Mouse (Mus musculus) c-Kit-positive CD71-positive TER-119-negative erythroid progenitor cells, embryonic 14.5 days (primary cell): ENCODE measurements around the gene Setmar.

Experiments used
- DNase-seq: peaks from one replicate; pipeline ENCODE4 v3.0.0-alpha.2; 2013; ENCODE audit warnings: low read depth

Setmar gene

GRCm38 (mm10) chr6:108114971-108115370 lies 50.1 kb downstream of the Setmar start:
- DNase-seq: no peak

- DNase-seq: no peak
These were observed 53.0 kb downstream of the Setmar start for GRCm38 (mm10) chr6:108117881-108118280.

GRCm38 (mm10) chr6:108125474-108125873 lies 60.6 kb downstream of the Setmar start:
- no peak for DNase-seq

GRCm38 (mm10) chr6:108126631-108127030 lies 61.8 kb downstream of the Setmar start:
- DNase-seq: no peak
